Mouse (Mus musculus) G1E (cell line): ENCODE measurements around the gene Dusp10. TPM values are rescaled to one million over a fixed set of nuclear protein-coding genes. Genes with fewer than 3 reads are reported as not detected.

Source experiments
- ATAC-seq: 2 replicates; pipeline ENCODE4 v1.8.0; 2016; ENCODE audit warnings: mild to moderate bottlenecking; ENCODE audit not compliant: insufficient number of reproducible peaks, poor library complexity, low FRiP score, severe bottlenecking; ENCODE audit errors: extremely low read depth
- DNase-seq: peaks from one replicate; pipeline ENCODE4 v3.0.0; 2012; ENCODE audit warnings: low spot score
- H3K27me3 ChIP-seq: 2 replicates; pipeline ENCODE4 v1.6.1; 2012; ENCODE audit warnings: mild to moderate bottlenecking, low read length, inconsistent platforms; ENCODE audit not compliant: insufficient read depth
- H3K36me3 ChIP-seq: replicated peaks from 2 replicates; pipeline ENCODE3; 2012; ENCODE audit warnings: mild to moderate bottlenecking, inconsistent platforms
- H3K4me1 ChIP-seq: 2 replicates; pipeline ENCODE4 v1.6.1; 2012; ENCODE audit warnings: low read depth, low read length, inconsistent platforms, mixed read lengths; ENCODE audit not compliant: insufficient read depth
- H3K4me3 ChIP-seq: 2 replicates; pipeline ENCODE4 v1.5.1; 2012; ENCODE audit warnings: low read depth, mild to moderate bottlenecking, inconsistent platforms, low read length, moderate library complexity, mixed read lengths
- H3K9me3 ChIP-seq: replicated peaks from 2 replicates; pipeline ENCODE4 v1.6.1; 2012; ENCODE audit warnings: inconsistent platforms
- CTCF ChIP-seq: IDR thresholded peaks from 2 replicates; pipeline ENCODE4 v1.5.1; 2012; ENCODE audit warnings: low read depth, low read length, inconsistent platforms, mixed read lengths
- GATA1 ChIP-seq: IDR thresholded peaks from 2 replicates; pipeline ENCODE4 v1.6.1; 2012; ENCODE audit warnings: borderline replicate concordance, low read length, inconsistent platforms, mixed read lengths
- GATA2 ChIP-seq: IDR thresholded peaks from 2 replicates; pipeline ENCODE4 v1.6.1; 2012; ENCODE audit warnings: low read depth, low read length, inconsistent platforms, borderline replicate concordance
- POLR2AphosphoS5 ChIP-seq: IDR thresholded peaks from 2 replicates; pipeline ENCODE4 v1.6.1; 2012; ENCODE audit warnings: low read depth, low read length, inconsistent platforms; ENCODE audit not compliant: insufficient replicate concordance
- TAL1 ChIP-seq: conservative IDR thresholded peaks from 2 replicates; pipeline ENCODE4 v1.6.1; 2012; ENCODE audit warnings: low read depth, low read length, inconsistent platforms, mixed read lengths
- polyA plus RNA-seq: library from polyadenylated mRNA; stranded (reverse); fragments of >175 nt; gene quantifications from 2 replicates; pipeline ENCODE4 v1.2.3, GENCODE M21; 2012
- total RNA-seq, 2 experiments: library from RNA; stranded (forward) in 1 of 2; stranded (reverse) in 1 of 2; fragments of 200-1000 nt in 1 of 2; fragments of >200 nt in 1 of 2; fragmentation: Nextera tagmentation in 1 of 2; gene quantifications; 2 replicates each; pipeline ENCODE4 v1.2.3; 2014 to 2017

Gene Dusp10
- total and polyA plus RNA-seq, 3 experiments, result 0.27 TPM; not detected in 2

DNA sequence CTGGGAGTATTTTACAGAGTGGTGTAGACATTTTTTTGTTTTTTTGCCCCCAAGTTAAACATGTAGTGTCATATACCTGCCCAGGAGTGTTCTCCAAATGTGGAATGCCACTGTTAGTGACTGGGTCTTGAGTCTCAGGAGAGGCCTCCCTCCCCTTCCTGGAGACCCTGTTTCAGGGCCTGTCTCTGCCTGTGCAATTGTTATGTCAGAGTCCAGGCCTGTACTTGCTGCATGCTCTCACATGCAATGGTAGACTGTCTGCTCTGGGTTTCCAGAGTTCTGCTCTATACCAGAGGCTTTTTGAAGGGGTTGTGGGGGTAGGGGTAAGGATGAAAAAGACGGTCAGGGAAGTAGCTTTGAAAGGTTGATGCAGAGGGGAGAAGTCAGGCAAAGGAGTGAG, 27.8 kb downstream of the Dusp10 start:
- TF ChIP-seq GATA1 (no peak), GATA2 (no peak), POLR2AphosphoS5 (no peak), CTCF (no peak), TAL1 (no peak)
- Histone ChIP-seq H3K9me3 (peaks cover 55% of the 10 kb centered on the region), H3K27me3 (no peaks in the 10 kb centered on the region), H3K36me3 (no peaks in the 10 kb centered on the region), H3K4me3 (no peak overlapping the region), H3K4me1 (no peaks in the 10 kb centered on the region)
- DNase-seq (no peak), ATAC-seq (no peak)

DNA sequence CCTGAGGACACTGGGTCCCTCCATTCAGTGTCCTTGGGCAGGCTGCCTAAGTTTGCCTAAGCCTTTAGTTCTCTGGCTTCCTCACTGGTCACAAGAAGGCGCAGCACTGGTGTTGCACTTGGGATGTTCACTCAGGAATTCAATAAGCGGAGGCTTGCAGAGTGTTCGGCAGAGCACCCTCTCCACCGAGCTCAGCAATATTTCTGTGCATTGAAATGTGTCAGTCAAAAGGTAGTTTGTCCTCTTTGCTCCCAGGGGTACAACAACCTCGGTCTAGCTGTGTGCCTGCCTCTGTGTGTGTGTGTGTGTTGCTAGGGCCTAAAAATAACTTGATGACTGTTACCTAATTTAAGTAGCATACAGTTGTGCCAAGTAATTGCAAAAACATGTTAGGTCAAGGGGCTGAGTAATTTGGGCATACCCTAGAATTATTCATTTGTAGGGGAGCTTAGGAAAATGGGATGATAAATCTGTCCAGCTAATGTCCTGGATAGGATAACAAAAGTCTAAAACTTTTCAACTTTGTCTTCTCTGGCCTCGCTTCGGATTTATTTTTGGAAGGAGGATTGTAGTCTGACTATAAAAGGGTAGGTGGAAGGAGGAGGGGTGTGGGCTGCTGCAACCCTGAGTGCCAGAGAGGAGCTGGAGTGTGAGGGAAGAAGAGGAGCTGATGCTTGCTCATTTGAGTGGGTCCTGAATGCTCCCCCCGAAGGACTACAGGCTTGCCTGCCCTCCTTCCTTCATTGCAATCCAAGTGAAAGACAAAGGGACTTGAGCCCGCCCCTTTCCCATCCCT, 28.9 kb downstream of the Dusp10 start:
- DNase-seq, result no peak
- Histone ChIP-seq H3K9me3 (peaks cover 53% of the 10 kb centered on the region), H3K27me3 (no peaks in the 10 kb centered on the region), H3K36me3 (no peaks in the 10 kb centered on the region), H3K4me1 (no peaks in the 10 kb centered on the region), H3K4me3 (no peak overlapping the region)
- no peak for TF ChIP-seq GATA1
- TF ChIP-seq POLR2AphosphoS5, result no peak
- TF ChIP-seq CTCF, result no peak
- no peak for TF ChIP-seq TAL1
- no peak for TF ChIP-seq GATA2
- no peak for ATAC-seq

DNA sequence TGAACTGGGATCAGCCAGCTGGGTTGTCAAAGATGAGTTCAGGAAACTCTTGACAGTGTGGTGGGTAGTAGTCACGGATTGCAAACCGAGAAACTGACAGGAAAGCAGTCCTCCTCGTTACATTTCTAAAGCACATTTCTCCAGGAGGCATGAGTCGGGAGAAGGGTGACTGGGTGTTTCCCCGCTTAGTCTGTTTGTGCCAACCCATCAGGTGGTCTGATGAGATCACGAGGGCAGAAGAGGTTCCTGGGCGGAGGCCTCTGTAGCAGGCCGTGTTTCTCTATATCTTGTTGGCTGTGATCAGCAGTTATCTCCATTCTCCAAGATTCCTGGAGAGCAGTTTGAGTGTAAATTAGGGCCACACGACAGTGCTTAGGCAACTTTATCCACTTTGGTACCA, 29.6 kb downstream of the Dusp10 start:
- no peak for DNase-seq
- TF ChIP-seq GATA1 (no peak), TAL1 (no peak), POLR2AphosphoS5 (no peak), CTCF (no peak), GATA2 (no peak)
- Histone ChIP-seq H3K9me3 (peaks cover 55% of the 10 kb centered on the region), H3K27me3 (no peaks in the 10 kb centered on the region), H3K36me3 (no peaks in the 10 kb centered on the region), H3K4me3 (no peak overlapping the region), H3K4me1 (no peaks in the 10 kb centered on the region)
- ATAC-seq, result no peak

DNA sequence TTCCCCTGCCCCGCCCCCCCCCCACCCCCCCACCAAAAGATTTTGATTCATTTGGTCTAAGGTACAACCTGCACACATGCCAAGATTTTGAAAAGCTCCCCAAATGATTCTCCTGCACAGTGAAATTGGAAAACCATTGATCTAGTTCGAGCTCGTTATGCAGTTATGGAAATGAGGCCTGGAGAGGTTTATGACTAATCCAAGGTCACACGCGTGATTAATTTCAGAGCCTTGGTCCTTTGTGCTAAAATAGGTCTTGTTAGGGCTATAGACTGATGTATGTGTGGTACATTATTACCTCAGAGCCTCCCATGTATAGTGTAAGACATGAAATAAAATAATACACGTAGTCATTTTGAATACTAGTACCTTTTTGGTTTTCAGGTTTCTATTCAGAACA, 30.3 kb downstream of the Dusp10 start:
- Histone ChIP-seq H3K4me1 (no peaks in the 10 kb centered on the region), H3K9me3 (peaks cover 59% of the 10 kb centered on the region), H3K27me3 (no peaks in the 10 kb centered on the region), H3K4me3 (no peak overlapping the region), H3K36me3 (no peaks in the 10 kb centered on the region)
- DNase-seq (no peak), ATAC-seq (no peak)
- TF ChIP-seq CTCF (no peak), TAL1 (no peak), GATA1 (no peak), POLR2AphosphoS5 (no peak), GATA2 (no peak)

GRCm38 (mm10) chr1:184046070-184046677, 33.1 kb downstream of the Dusp10 start:
- H3K4me1 ChIP-seq, result no peaks in the 10 kb centered on the region
- TF ChIP-seq POLR2AphosphoS5 (no peak), CTCF (no peak), GATA1 (no peak), TAL1 (no peak), GATA2 (no peak)
- no peak for ATAC-seq
- no peaks in the 10 kb centered on the region for H3K36me3 ChIP-seq
- H3K27me3 ChIP-seq, result no peaks in the 10 kb centered on the region
- H3K9me3 ChIP-seq, result peaks cover 60% of the 10 kb centered on the region
- DNase-seq, result no peak
- no peak overlapping the region for H3K4me3 ChIP-seq

- Histone ChIP-seq H3K27me3 (no peaks in the 10 kb centered on the region), H3K4me3 (no peak overlapping the region), H3K36me3 (no peaks in the 10 kb centered on the region), H3K9me3 (peaks cover 64% of the 10 kb centered on the region), H3K4me1 (no peaks in the 10 kb centered on the region)
- TF ChIP-seq GATA2, result no peak
- ATAC-seq (no peak), DNase-seq (no peak)
Observed at GRCm38 (mm10) chr1:184047818-184048217, 34.7 kb downstream of the Dusp10 start.
